Mouse (Mus musculus) liver, embryonic 16.5 days (tissue): ENCODE data around the gene Mad2l2. TPM values are rescaled to one million over a fixed set of nuclear protein-coding genes. Genes with fewer than 3 reads are reported as not detected.
A peak's percentile ranks its signal among the peaks of the same experiment; 100 is the strongest.
"Not testable (repeated sequence)": the region's sequence is repeated elsewhere in the genome, so short reads cannot be mapped to it uniquely, and the experiment has no call there.

Experiments used
- ATAC-seq: fragments of 200-750 bp; cut with Nextera tagmentation; 2 replicates; pipeline ENCODE4 v1.8.0; 2017; ENCODE audit warnings: low read depth, mild to moderate bottlenecking, moderate number of reproducible peaks, moderate library complexity
- H3K27ac ChIP-seq: fragments of 300-500 bp; sonication (generic); 2 replicates; pipeline ENCODE4 v1.5.1; 2014; ENCODE audit warnings: mild to moderate bottlenecking, low read length
- H3K27me3 ChIP-seq: fragments of 300-500 bp; sonication (generic); 2 replicates; pipeline ENCODE4 v1.6.1; 2014; ENCODE audit warnings: low read depth, low read length, mixed read lengths; ENCODE audit not compliant: control insufficient read depth, insufficient read depth
- H3K36me3 ChIP-seq: fragments of 300-500 bp; sonication (generic); 2 replicates; pipeline ENCODE4 v1.6.1; 2014; ENCODE audit warnings: mild to moderate bottlenecking; ENCODE audit not compliant: control insufficient read depth, insufficient read depth
- H3K4me1 ChIP-seq: fragments of 300-500 bp; sonication (generic); 2 replicates; pipeline ENCODE4 v1.6.1; 2014; ENCODE audit warnings: low read depth, low read length, mixed read lengths; ENCODE audit not compliant: control insufficient read depth
- H3K4me2 ChIP-seq: fragments of 300-500 bp; sonication (generic); 2 replicates; pipeline ENCODE4 v1.6.1; 2014; ENCODE audit warnings: low read depth, low read length, mixed read lengths
- H3K4me3 ChIP-seq: fragments of 300-500 bp; sonication (generic); 2 replicates; pipeline ENCODE4 v1.5.1; 2014; ENCODE audit warnings: low read depth, mild to moderate bottlenecking, low read length
- H3K9ac ChIP-seq: fragments of 300-500 bp; sonication (generic); 2 replicates; pipeline ENCODE4 v1.6.1; 2014; ENCODE audit warnings: low read depth, low read length
- H3K9me3 ChIP-seq: fragments of 300-500 bp; sonication (generic); replicated peaks from 2 replicates; pipeline ENCODE4 v1.6.1; 2016; ENCODE audit warnings: low read length; ENCODE audit not compliant: control insufficient read depth
- WGBS: fragments of 180-500 bp; shearing (Covaris S2); extraction: QIAGEN DNeasy Blood & Tissue Kit; methylation state at CpG from one replicate; pipeline ENCODE4 v1.1.7; 2014; ENCODE audit not compliant: insufficient replicate concordance; 5-methylcytosine and 5-hydroxymethylcytosine counted together
- microRNA-seq: library from miRNA; unstranded; fragments of <30 nt; microRNA quantifications from one replicate; pipeline ENCODE4, GENCODE M21; 2016
- polyA plus RNA-seq: library from polyadenylated mRNA; unstranded; fragments of >200 nt; fragmentation: Nextera tagmentation; extraction: Ambion mirVana; gene quantifications from 2 replicates; pipeline ENCODE4 v1.2.1, GENCODE M21; 2015

The Mad2l2 gene
- polyA plus RNA-seq, 1 experiment from 2014 or later: 12.4 TPM

DNA sequence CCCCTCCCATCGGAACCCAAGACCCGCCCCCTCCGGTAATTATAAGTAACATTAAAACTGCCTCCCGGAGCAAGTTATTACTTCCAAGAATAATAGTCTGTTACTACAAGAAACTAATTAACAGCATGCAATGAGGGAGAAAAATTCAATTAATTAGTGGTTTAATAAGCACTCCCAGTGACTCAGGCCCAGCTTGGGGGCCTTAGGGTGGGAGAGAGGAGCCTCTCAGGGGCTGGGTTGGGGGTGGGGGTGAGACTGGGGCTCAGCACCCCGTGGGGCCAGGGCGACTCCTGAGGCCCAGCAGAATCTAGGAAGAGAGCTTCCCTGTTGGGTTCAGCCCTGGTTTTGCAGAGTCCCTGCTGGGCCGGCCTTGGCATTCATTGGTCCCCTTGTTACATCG is 52.2 kb downstream of the Mad2l2 start:
- H3K9me3 ChIP-seq: no peaks in the 10 kb centered on the region
- peaks cover 8% of the 10 kb centered on the region for H3K27me3 ChIP-seq
- H3K4me2 ChIP-seq: no peak overlapping the region
- no peak overlapping the region for H3K4me3 ChIP-seq
- no peak overlapping the region for H3K27ac ChIP-seq
- 33% methylated on average over 8 of the region's 8 CpGs for WGBS
- H3K4me1 ChIP-seq: no peaks in the 10 kb centered on the region
- H3K36me3 ChIP-seq: no peaks in the 10 kb centered on the region
- no peak for ATAC-seq
- H3K9ac ChIP-seq: no peak overlapping the region

- Histone ChIP-seq H3K36me3 (no peaks in the 10 kb centered on the region), H3K4me2 (no peak overlapping the region), H3K27me3 (peaks cover 6% of the 10 kb centered on the region), H3K9ac (no peak overlapping the region), H3K27ac (no peak overlapping the region), H3K4me3 (no peak overlapping the region), H3K9me3 (no peaks in the 10 kb centered on the region), H3K4me1 (peaks cover 2% of the 10 kb centered on the region)
- WGBS: 67% methylated on average over 9 of the region's 9 CpGs
- no peak for ATAC-seq
Observed at GRCm38 (mm10) chr4:148184564-148184963, 54.4 kb downstream of the Mad2l2 start.

- Histone ChIP-seq H3K27me3 (peaks cover 6% of the 10 kb centered on the region), H3K9me3 (no peaks in the 10 kb centered on the region), H3K36me3 (no peaks in the 10 kb centered on the region), H3K4me2 (no peak overlapping the region), H3K9ac (no peak overlapping the region), H3K4me1 (peaks cover 2% of the 10 kb centered on the region), H3K27ac (no peak overlapping the region), H3K4me3 (no peak overlapping the region)
- 53% methylated on average over 4 of the region's 4 CpGs for WGBS
- no peak for ATAC-seq
Observed at GRCm38 (mm10) chr4:148185819-148186218, 55.6 kb downstream of the Mad2l2 start.

DNA sequence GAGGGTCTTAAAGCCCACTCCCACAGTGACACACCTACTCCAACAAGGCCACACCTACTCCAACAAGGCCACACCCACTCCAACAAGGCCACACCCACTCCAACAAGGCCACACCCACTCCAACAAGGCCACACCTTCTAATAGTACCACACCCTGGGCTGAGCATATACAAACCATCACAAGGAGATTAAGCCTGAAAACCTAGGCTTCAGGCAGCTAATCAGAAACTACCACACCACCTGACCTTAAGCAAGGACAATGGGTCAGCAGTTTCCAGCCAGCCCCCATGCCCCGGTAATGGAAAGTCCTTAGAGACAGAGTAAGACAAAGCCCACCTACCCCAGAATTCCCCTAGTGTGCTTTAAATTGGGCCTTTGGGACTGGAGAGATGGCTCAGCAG is 58.6 kb downstream of the Mad2l2 start:
- not testable (repeated sequence) for H3K9ac ChIP-seq, H3K4me2 ChIP-seq, H3K9me3 ChIP-seq, H3K36me3 ChIP-seq, H3K4me1 ChIP-seq, H3K4me3 ChIP-seq, H3K27me3 ChIP-seq, H3K27ac ChIP-seq
- 68% methylated on average over 1 of the region's 1 CpGs for WGBS
- ATAC-seq: peak; percentile 72

DNA sequence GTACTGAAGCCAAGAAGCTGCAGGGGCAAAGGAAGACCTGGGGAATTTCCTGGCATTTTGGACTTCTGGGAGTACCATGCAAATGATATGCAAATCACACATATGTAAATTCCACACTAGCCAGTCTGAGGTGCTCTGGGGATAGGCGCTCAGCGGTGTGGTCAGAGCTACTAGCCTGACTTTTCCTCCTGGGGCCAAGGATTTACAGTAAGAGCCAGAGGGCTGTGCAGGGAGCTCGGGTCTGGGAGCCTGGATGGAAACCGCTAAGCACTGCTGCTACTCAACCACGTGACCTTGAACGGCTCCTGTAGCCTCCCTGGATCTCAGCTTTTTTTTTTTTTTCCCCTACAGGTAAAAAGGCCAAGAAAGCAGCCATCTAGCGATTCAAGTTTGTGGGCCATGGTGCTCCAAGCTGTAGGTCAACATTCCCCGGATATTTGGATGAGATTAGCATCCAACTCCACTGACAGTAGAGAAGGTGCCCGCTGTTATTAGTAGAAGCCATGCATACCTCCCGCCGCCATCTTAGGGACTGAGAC is 62.6 kb downstream of the Mad2l2 start:
- H3K9me3 ChIP-seq: no peaks in the 10 kb centered on the region
- H3K9ac ChIP-seq: no peak overlapping the region
- 35% methylated on average over 11 of the region's 11 CpGs for WGBS
- no peaks in the 10 kb centered on the region for H3K36me3 ChIP-seq
- H3K27me3 ChIP-seq: no peaks in the 10 kb centered on the region; the same call in 1 of the 2 replicates
- H3K4me3 ChIP-seq: no peak overlapping the region
- no peak overlapping the region for H3K4me2 ChIP-seq
- no peak for ATAC-seq
- peaks cover 12% of the 10 kb centered on the region for H3K4me1 ChIP-seq
- no peak overlapping the region for H3K27ac ChIP-seq

GRCm38 (mm10) chr4:148194400-148194799 is 64.2 kb downstream of the Mad2l2 start:
- Histone ChIP-seq H3K9me3 (no peaks in the 10 kb centered on the region), H3K27ac (no peak overlapping the region), H3K4me2 (no peak overlapping the region), H3K9ac (no peak overlapping the region), H3K4me1 (peaks cover 10% of the 10 kb centered on the region), H3K36me3 (no peaks in the 10 kb centered on the region), H3K27me3 (peaks cover 4% of the 10 kb centered on the region), H3K4me3 (no peak overlapping the region)
- ATAC-seq: peak; percentile 56

Small RNA genes within 50 kb of the gene (microRNA-seq; reads per million reads assigned to microRNA genes)
- gene Mir7022: not detected

Other genes starting within 250 kb of the Mad2l2 start
- 15.9 and 16.2 TPM in 2 replicates for gene Mfn2, start 225.7 kb upstream of the Mad2l2 start, polyA plus RNA-seq
- gene Plod1, start 193.6 kb upstream of the Mad2l2 start, polyA plus RNA-seq: 28.8 and 30.7 TPM in 2 replicates
- gene 2510039O18Rik, start 189.5 kb upstream of the Mad2l2 start, polyA plus RNA-seq: 4.0 and 5.8 TPM in 2 replicates
- not detected in 2 replicates for gene Nppb, start 144.6 kb upstream of the Mad2l2 start, polyA plus RNA-seq
- gene Nppa, start 129.7 kb upstream of the Mad2l2 start, polyA plus RNA-seq: not detected in 2 replicates
- gene Clcn6, start 91.6 kb upstream of the Mad2l2 start, polyA plus RNA-seq: 1.4 and 1.8 TPM in 2 replicates
- 10.9 and 11.9 TPM in 2 replicates for gene Mthfr, start 91.3 kb upstream of the Mad2l2 start, polyA plus RNA-seq
- gene Agtrap, start 42.4 kb upstream of the Mad2l2 start, polyA plus RNA-seq: 9.2 and 9.4 TPM in 2 replicates
- 0.04 TPM in 2 replicates for gene Draxin, start 314 bp downstream of the Mad2l2 start, polyA plus RNA-seq
- 10.6 and 11.4 TPM in 2 replicates for gene Fbxo6, start 21.8 kb downstream of the Mad2l2 start, polyA plus RNA-seq
- gene Fbxo44, start 30.1 kb downstream of the Mad2l2 start, polyA plus RNA-seq: 0.63 and 0.71 TPM in 2 replicates
- not detected in 2 replicates for gene Fbxo2, start 30.2 kb downstream of the Mad2l2 start, polyA plus RNA-seq
- gene Disp3, start 157.6 kb downstream of the Mad2l2 start, polyA plus RNA-seq: 0.17 TPM in 1 of 2 replicates, not detected in the other